Mouse (Mus musculus): ENCODE results near the gene Fntb. TPM values are rescaled to one million over a fixed set of nuclear protein-coding genes. Genes with fewer than 3 reads are reported as not detected.
A peak's percentile ranks its signal among the peaks of the same experiment; 100 is the strongest.

The Fntb gene
- polyA plus RNA-seq, 1 experiment, result 13.2 TPM

DNA sequence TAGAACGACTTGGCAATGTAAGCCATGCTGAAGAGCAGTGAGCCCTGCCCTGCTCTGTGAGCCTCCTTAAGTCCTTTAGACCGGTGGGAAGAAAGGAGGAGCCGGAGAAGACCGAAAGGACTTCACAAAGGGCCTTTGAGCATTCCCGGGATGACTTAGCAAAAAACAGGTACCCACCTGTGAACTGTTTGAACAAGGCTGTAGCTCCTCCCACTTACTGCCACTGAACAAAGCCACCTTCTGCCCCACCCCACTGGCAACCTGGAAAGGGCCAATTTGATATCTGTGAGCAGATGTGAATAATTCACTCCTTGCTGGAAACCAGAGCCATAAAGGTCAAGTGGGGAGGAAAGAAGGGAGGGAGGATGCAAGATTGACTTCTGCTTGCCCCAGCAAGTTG is 30.0 kb downstream of the Fntb start, which contains the start of gene Gpx2:
TSS of gene Gpx2 (minus strand) at position 205 of the 400 bp plus-strand sequence.
- no peak for DNase-seq
- H3K36me3 ChIP-seq (ENCODE audit: control insufficient read depth, insufficient read depth, low read length), result no peaks in the 10 kb centered on the region
- WGBS, result 73% methylated on average over 5 of the region's 5 CpGs
- H3K27ac ChIP-seq (ENCODE audit: insufficient read depth, low read depth, low read length), result no peak within 1 kb of the TSS
- H3K4me3 ChIP-seq (ENCODE audit: insufficient read depth, low read depth, low read length), result no peak within 1 kb of the TSS
- TF ChIP-seq POLR2A (IDR thresholded peaks at IDR 0.05; ENCODE audit: low read depth, low read length) (no peak), CTCF (conservative IDR thresholded peaks at IDR 0.05; ENCODE audit: insufficient read depth, insufficient read length, low read depth, low read length) (no peak)
- H3K27me3 ChIP-seq (replicated peaks; ENCODE audit: control insufficient read depth, insufficient read depth, low read length), result no peaks in the 10 kb centered on the region
- H3K4me1 ChIP-seq (ENCODE audit: control insufficient read depth, insufficient read depth, low read length), result no peaks in the 10 kb centered on the region

DNA sequence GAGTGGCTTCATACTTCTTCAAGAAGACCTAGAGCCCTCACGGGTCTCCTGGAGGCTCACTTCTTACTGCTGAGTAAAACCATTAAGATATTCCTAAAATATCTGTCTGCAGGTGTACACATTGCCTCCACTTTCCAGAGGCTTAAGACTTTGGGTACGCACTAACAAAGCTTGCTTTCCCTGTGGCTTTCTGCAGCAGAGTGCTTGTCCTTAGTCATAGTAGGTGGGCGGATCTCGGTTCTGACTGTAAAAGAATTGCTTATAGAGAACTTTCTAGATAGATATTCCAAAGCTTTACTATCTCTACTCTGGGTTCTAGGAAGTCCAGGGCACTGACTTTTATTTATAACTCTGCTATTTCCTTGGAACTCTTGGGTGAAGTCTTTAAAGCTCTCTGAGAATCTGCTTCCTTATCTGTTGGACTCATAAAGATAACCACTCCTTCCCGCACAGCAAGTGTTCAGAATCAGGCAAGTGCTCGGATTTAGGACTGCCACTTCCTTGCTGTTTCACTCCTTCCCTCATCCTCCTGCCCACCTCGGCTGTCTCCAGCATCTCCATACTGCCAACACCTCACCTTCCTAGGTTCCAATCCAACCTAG is 31.6 kb downstream of the Fntb start:
- TF ChIP-seq CTCF (conservative IDR thresholded peaks at IDR 0.05; ENCODE audit: insufficient read depth, insufficient read length, low read depth, low read length) (no peak), POLR2A (IDR thresholded peaks at IDR 0.05; ENCODE audit: low read depth, low read length) (no peak)
- Histone ChIP-seq H3K4me3 (ENCODE audit: insufficient read depth, low read depth, low read length) (no peak overlapping the region), H3K27ac (ENCODE audit: insufficient read depth, low read depth, low read length) (no peak overlapping the region), H3K27me3 (replicated peaks; ENCODE audit: control insufficient read depth, insufficient read depth, low read length) (no peaks in the 10 kb centered on the region), H3K36me3 (ENCODE audit: control insufficient read depth, insufficient read depth, low read length) (no peaks in the 10 kb centered on the region), H3K4me1 (ENCODE audit: control insufficient read depth, insufficient read depth, low read length) (no peaks in the 10 kb centered on the region)
- DNase-seq, result no peak
- WGBS, result 89% methylated on average over 7 of the region's 7 CpGs

DNA sequence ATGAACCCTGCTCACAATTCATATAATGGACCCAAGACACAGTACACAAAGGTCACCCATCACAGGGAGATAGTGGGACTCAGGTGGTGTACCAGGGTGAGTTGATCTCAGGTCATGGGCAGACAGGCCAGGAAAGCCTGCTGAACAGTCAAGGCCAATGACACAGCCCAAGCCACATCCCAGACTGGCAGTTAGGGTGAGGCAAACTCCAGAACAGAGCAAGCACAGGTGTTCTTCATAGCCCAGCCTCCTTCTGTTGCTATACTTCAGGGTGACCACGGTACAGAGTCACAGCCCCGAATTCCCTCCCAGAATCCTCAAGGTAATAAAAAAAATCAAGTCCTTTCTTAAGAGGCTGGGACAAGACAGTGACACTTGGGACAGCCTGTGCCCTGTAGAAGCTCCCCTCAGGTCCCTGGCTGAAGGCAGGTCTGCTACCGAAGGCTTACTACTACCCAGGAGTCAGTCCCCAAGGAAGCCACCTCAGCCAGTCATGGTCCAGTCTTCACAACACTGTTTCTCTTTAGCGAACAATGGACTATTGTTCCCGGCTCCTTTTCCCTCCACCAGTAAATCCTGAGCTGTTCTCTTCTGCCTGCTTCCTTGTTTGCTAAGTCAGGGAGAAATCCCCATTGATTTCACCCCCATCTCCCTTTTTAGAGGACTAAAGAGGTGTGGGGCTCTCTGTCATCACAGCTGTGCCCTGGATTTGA is 32.8 kb downstream of the Fntb start:
- Histone ChIP-seq H3K4me3 (ENCODE audit: insufficient read depth, low read depth, low read length) (no peak overlapping the region), H3K27ac (ENCODE audit: insufficient read depth, low read depth, low read length) (no peak overlapping the region), H3K36me3 (ENCODE audit: control insufficient read depth, insufficient read depth, low read length) (no peaks in the 10 kb centered on the region), H3K27me3 (replicated peaks; ENCODE audit: control insufficient read depth, insufficient read depth, low read length) (no peaks in the 10 kb centered on the region), H3K4me1 (ENCODE audit: control insufficient read depth, insufficient read depth, low read length) (no peaks in the 10 kb centered on the region)
- WGBS, result 81% methylated on average over 5 of the region's 5 CpGs
- TF ChIP-seq POLR2A (IDR thresholded peaks at IDR 0.05; ENCODE audit: low read depth, low read length) (no peak), CTCF (conservative IDR thresholded peaks at IDR 0.05; ENCODE audit: insufficient read depth, insufficient read length, low read depth, low read length) (no peak)
- no peak for DNase-seq

DNA sequence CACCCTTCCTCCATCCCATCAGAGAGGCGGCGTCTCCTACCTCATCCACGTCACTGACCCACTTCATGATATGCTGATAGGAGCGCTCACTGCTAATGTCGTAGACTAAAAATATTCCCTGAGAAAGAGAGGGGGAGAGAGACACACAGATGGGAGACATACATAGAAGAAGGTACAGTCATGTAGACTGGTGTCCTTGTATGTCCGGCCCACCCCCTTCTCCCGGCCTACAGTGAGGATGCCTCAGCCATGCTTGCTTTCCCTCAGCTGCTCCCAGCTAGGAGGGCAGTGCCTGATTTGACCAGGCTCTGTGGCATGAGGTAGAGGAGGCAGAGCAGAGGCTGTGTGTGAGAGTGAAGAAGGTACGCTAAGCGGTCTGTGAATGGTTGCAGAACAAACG is 37.6 kb downstream of the Fntb start:
- H3K4me3 ChIP-seq (ENCODE audit: insufficient read depth, low read depth, low read length), result no peak overlapping the region
- no peaks in the 10 kb centered on the region for H3K36me3 ChIP-seq (ENCODE audit: control insufficient read depth, insufficient read depth, low read length)
- H3K27ac ChIP-seq (ENCODE audit: insufficient read depth, low read depth, low read length), result no peak overlapping the region
- no peaks in the 10 kb centered on the region for H3K4me1 ChIP-seq (ENCODE audit: control insufficient read depth, insufficient read depth, low read length)
- no peak for DNase-seq
- no peaks in the 10 kb centered on the region for H3K27me3 ChIP-seq (replicated peaks; ENCODE audit: control insufficient read depth, insufficient read depth, low read length)
- no peak for TF ChIP-seq POLR2A (IDR thresholded peaks at IDR 0.05; ENCODE audit: low read depth, low read length)
- 90% methylated on average over 10 of the region's 10 CpGs for WGBS

DNA sequence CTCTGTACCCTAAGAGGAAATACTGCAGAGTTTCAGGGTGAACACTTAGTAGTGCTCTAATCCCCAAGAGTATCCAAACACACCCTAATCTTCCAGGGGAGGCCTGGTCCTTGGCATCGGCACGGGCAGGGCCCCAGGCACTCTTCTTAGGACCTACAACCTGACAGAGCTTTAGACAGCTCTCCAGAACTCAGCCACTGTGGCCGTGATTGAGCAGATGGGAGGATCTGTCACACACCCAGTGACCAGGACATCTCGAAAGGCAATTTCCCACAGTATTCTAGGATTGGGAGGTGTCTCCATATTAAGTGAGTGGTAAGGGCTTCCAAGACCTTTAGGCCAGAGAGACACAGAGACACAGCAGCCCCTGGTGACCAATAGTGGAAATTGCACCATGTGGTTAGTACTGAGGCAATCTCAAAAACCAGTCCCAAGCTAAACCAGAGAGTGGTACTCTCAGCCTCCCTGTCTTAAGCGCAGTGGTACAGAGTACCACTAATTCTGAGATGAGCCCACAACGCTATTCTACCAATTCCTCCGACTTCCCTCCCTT is 38.4 kb downstream of the Fntb start:
- H3K27ac ChIP-seq (ENCODE audit: insufficient read depth, low read depth, low read length), result no peak overlapping the region

DNA sequence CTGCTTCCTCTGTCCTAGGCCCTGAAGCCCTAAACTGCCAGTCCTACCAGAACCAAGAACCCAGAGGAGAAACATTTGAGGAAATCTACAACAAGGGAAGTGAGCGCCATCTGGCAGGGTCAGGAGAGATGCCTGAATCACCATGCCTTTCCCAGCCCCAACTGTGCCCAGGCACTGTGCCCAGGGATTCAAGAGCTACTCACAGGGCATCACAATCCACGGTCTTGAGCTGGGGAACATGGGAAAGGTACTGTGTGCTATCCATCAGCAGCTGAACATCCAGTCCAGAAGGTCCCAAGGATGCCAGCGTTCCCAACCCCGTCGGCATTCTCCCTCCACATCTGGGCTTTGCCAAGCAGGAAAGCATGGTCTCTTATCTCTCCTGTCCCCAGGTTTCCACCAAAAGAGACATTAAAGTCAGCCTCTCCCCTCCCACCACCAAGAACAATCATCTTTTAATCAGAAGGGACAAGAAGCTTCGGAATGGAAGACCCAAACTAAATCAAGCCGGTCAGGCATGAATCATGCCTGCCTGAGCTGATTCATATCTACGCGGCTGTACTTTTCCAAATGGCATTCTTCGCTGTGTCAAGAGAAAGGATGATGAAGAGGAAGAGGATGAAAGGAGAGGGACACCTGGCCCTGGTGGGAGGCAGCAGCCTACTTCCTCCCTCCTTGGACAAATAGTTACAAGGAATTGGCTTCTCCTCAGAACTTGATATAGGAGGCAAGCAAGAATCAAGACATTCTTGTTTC is 39.8 kb downstream of the Fntb start:
- DNase-seq, result no peak
- 82% methylated on average over 10 of the region's 10 CpGs for WGBS

More for the DNA sequence above, 38.4 kb downstream of the Fntb start:
- no peaks in the 10 kb centered on the region for H3K4me1 ChIP-seq (ENCODE audit: control insufficient read depth, insufficient read depth, low read length)
- H3K36me3 ChIP-seq (ENCODE audit: control insufficient read depth, insufficient read depth, low read length), result no peaks in the 10 kb centered on the region
- no peak overlapping the region for H3K4me3 ChIP-seq (ENCODE audit: insufficient read depth, low read depth, low read length)
- DNase-seq, result peak; percentile 67
- no peaks in the 10 kb centered on the region for H3K27me3 ChIP-seq (replicated peaks; ENCODE audit: control insufficient read depth, insufficient read depth, low read length)
- TF ChIP-seq CTCF (conservative IDR thresholded peaks at IDR 0.05; ENCODE audit: insufficient read depth, insufficient read length, low read depth, low read length), result peak; percentile 89
- TF ChIP-seq POLR2A (IDR thresholded peaks at IDR 0.05; ENCODE audit: low read depth, low read length), result no peak
- 44% methylated on average over 7 of the region's 7 CpGs for WGBS

DNA sequence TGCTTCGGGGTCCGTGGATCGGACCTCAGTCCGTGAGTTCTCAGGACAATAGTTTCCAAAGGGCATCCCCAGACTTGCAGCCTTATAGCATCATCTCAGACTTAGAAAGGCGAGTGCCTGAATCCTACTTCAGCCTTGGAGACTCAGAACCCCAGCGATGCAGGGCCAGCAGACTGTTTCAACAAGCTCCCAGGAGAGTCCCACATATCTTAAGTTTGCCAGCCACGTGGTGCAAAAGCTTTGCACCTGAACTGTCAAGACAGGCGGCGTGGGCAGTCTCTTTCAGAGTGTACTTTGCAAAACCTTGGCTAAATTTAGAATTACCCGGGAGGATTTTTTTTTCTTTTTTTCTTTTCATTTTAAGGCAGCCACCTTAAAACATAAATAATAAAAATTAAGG is 42.4 kb downstream of the Fntb start:
- Histone ChIP-seq H3K27me3 (replicated peaks; ENCODE audit: control insufficient read depth, insufficient read depth, low read length) (no peaks in the 10 kb centered on the region), H3K4me1 (ENCODE audit: control insufficient read depth, insufficient read depth, low read length) (no peaks in the 10 kb centered on the region), H3K36me3 (ENCODE audit: control insufficient read depth, insufficient read depth, low read length) (no peaks in the 10 kb centered on the region), H3K4me3 (ENCODE audit: insufficient read depth, low read depth, low read length) (no peak overlapping the region), H3K27ac (ENCODE audit: insufficient read depth, low read depth, low read length) (no peak overlapping the region)
- TF ChIP-seq CTCF (conservative IDR thresholded peaks at IDR 0.05; ENCODE audit: insufficient read depth, insufficient read length, low read depth, low read length), result no peak
- TF ChIP-seq POLR2A (IDR thresholded peaks at IDR 0.05; ENCODE audit: low read depth, low read length), result no peak
- WGBS, result 79% methylated on average over 10 of the region's 10 CpGs
- DNase-seq, result no peak

More for the DNA sequence above, 39.8 kb downstream of the Fntb start:
- no peaks in the 10 kb centered on the region for H3K36me3 ChIP-seq (ENCODE audit: control insufficient read depth, insufficient read depth, low read length)
- no peaks in the 10 kb centered on the region for H3K27me3 ChIP-seq (replicated peaks; ENCODE audit: control insufficient read depth, insufficient read depth, low read length)
- no peak overlapping the region for H3K27ac ChIP-seq (ENCODE audit: insufficient read depth, low read depth, low read length)
- no peaks in the 10 kb centered on the region for H3K4me1 ChIP-seq (ENCODE audit: control insufficient read depth, insufficient read depth, low read length)
- TF ChIP-seq POLR2A (IDR thresholded peaks at IDR 0.05; ENCODE audit: low read depth, low read length) (no peak), CTCF (conservative IDR thresholded peaks at IDR 0.05; ENCODE audit: insufficient read depth, insufficient read length, low read depth, low read length) (no peak)
- H3K4me3 ChIP-seq (ENCODE audit: insufficient read depth, low read depth, low read length), result no peak overlapping the region
